Mouse (Mus musculus) midbrain, embryonic 16.5 days (tissue): Measurements from ENCODE around the gene Rnf207. TPM values are rescaled to one million over a fixed set of nuclear protein-coding genes. Genes with fewer than 3 reads are reported as not detected.
A peak's percentile ranks its signal among the peaks of the same experiment; 100 is the strongest.

ENCODE experiments used
- ATAC-seq: fragments of 200-750 bp; cut with Nextera tagmentation; 2 replicates; pipeline ENCODE4 v1.8.0; 2017; ENCODE audit warnings: moderate TSS enrichment
- H3K27ac ChIP-seq: fragments of 300-500 bp; sonication (generic); 2 replicates; pipeline ENCODE4 v1.5.1; 2014; ENCODE audit warnings: mild to moderate bottlenecking, low read length, mixed read lengths
- H3K27me3 ChIP-seq: fragments of 300-500 bp; sonication (generic); 2 replicates; pipeline ENCODE4 v1.6.1; 2014; ENCODE audit warnings: low read depth, low read length, mixed read lengths; ENCODE audit not compliant: control insufficient read depth, insufficient read depth
- H3K36me3 ChIP-seq: fragments of 300-500 bp; sonication (generic); 2 replicates; pipeline ENCODE4 v1.6.1; 2014; ENCODE audit warnings: mild to moderate bottlenecking, low read length, moderate library complexity, mixed read lengths; ENCODE audit not compliant: control insufficient read depth, insufficient read depth
- H3K4me1 ChIP-seq: fragments of 300-500 bp; sonication (generic); 2 replicates; pipeline ENCODE4 v1.6.1; 2014; ENCODE audit warnings: mild to moderate bottlenecking, low read length, mixed read lengths; ENCODE audit not compliant: control insufficient read depth, insufficient read depth
- H3K4me2 ChIP-seq: fragments of 300-500 bp; sonication (generic); 2 replicates; pipeline ENCODE4 v1.6.1; 2014; ENCODE audit warnings: mild to moderate bottlenecking, low read length, mixed read lengths
- H3K4me3 ChIP-seq: fragments of 300-500 bp; sonication (generic); 2 replicates; pipeline ENCODE4 v1.5.1; 2014; ENCODE audit warnings: low read depth, mild to moderate bottlenecking, low read length, moderate library complexity, mixed read lengths
- H3K9ac ChIP-seq: fragments of 300-500 bp; sonication (generic); 2 replicates; pipeline ENCODE4 v1.6.1; 2014; ENCODE audit warnings: low read depth, low read length, mixed read lengths
- H3K9me3 ChIP-seq: fragments of 300-500 bp; sonication (generic); replicated peaks from 2 replicates; pipeline ENCODE4 v1.6.1; 2014; ENCODE audit warnings: mild to moderate bottlenecking, low read length, mixed read lengths; ENCODE audit not compliant: control insufficient read depth, poor library complexity, severe bottlenecking
- WGBS: fragments of 180-500 bp; shearing (Covaris S2); extraction: QIAGEN DNeasy Blood & Tissue Kit; methylation state at CpG from one replicate; pipeline ENCODE4 v1.1.7; 2014; 5-methylcytosine and 5-hydroxymethylcytosine counted together
- polyA plus RNA-seq: library from polyadenylated mRNA; unstranded; fragments of >200 nt; fragmentation: Nextera tagmentation; extraction: Ambion mirVana; gene quantifications from 2 replicates; pipeline ENCODE4 v1.2.1, GENCODE M21; 2015

Gene Rnf207
- polyA plus RNA-seq, 1 experiment from 2014 or later = 9.5 TPM

GRCm38 (mm10) chr4:152283186-152283950 lies 35.4 kb downstream of the Rnf207 start:
- Histone ChIP-seq H3K9ac (peak overlapping the region; percentile 42), H3K4me3 (peak overlapping the region; percentile 35), H3K27me3 (peaks cover 73% of the 10 kb centered on the region), H3K27ac (no peak overlapping the region), H3K4me2 (peak overlapping the region; percentile 55), H3K36me3 (peaks cover 3% of the 10 kb centered on the region; the same call in 1 of the 2 replicates), H3K4me1 (peaks cover 13% of the 10 kb centered on the region), H3K9me3 (no peaks in the 10 kb centered on the region)
- WGBS = 5% methylated on average over 69 of the region's 70 CpGs
- peak; percentile 65 for ATAC-seq

GRCm38 (mm10) chr4:152282721-152283120 lies 36.1 kb downstream of the Rnf207 start:
- ATAC-seq = no peak

GRCm38 (mm10) chr4:152281601-152282000 lies 37.2 kb downstream of the Rnf207 start:
- H3K27me3 ChIP-seq = peaks cover 63% of the 10 kb centered on the region
- peaks cover 6% of the 10 kb centered on the region; the same call in 1 of the 2 replicates for H3K4me1 ChIP-seq
- no peaks in the 10 kb centered on the region for H3K9me3 ChIP-seq
- no peak for ATAC-seq
- peaks cover 3% of the 10 kb centered on the region; the same call in 1 of the 2 replicates for H3K36me3 ChIP-seq
- no peak overlapping the region for H3K9ac ChIP-seq
- no peak overlapping the region for H3K27ac ChIP-seq
- no peak overlapping the region for H3K4me3 ChIP-seq
- H3K4me2 ChIP-seq = no peak overlapping the region
- 67% methylated on average over 15 of the region's 15 CpGs for whole genome bisulfite sequencing

More at GRCm38 (mm10) chr4:152282721-152283120, 36.1 kb downstream of the Rnf207 start:
- H3K4me1 ChIP-seq = peaks cover 13% of the 10 kb centered on the region
- peak overlapping the region; percentile 35 for H3K4me3 ChIP-seq
- peaks cover 69% of the 10 kb centered on the region for H3K27me3 ChIP-seq
- H3K4me2 ChIP-seq = peak overlapping the region; percentile 55
- H3K27ac ChIP-seq = no peak overlapping the region
- no peaks in the 10 kb centered on the region for H3K9me3 ChIP-seq
- peak overlapping the region; percentile 42; the same call in 1 of the 2 replicates for H3K9ac ChIP-seq
- H3K36me3 ChIP-seq = peaks cover 3% of the 10 kb centered on the region; the same call in 1 of the 2 replicates
- WGBS = 17% methylated on average over 34 of the region's 34 CpGs

- Histone ChIP-seq H3K4me3 (no peak overlapping the region), H3K9me3 (no peaks in the 10 kb centered on the region), H3K36me3 (peaks cover 3% of the 10 kb centered on the region; the same call in 1 of the 2 replicates), H3K27me3 (peaks cover 51% of the 10 kb centered on the region), H3K4me2 (no peak overlapping the region), H3K27ac (no peak overlapping the region), H3K9ac (no peak overlapping the region), H3K4me1 (peaks cover 5% of the 10 kb centered on the region; the same call in 1 of the 2 replicates)
- WGBS = 85% methylated on average over 23 of the region's 23 CpGs
- no peak for ATAC-seq
Observed at GRCm38 (mm10) chr4:152278986-152279385, 39.8 kb downstream of the Rnf207 start.

GRCm38 (mm10) chr4:152277916-152278315 lies 40.9 kb downstream of the Rnf207 start:
- Histone ChIP-seq H3K9ac (no peak overlapping the region), H3K4me1 (peaks cover 11% of the 10 kb centered on the region; the same call in 1 of the 2 replicates), H3K9me3 (no peaks in the 10 kb centered on the region), H3K27me3 (peaks cover 45% of the 10 kb centered on the region), H3K36me3 (peaks cover 3% of the 10 kb centered on the region; the same call in 1 of the 2 replicates), H3K4me3 (no peak overlapping the region), H3K4me2 (no peak overlapping the region), H3K27ac (no peak overlapping the region)
- 79% methylated on average over 2 of the region's 2 CpGs for WGBS
- no peak for ATAC-seq

GRCm38 (mm10) chr4:152276389-152277347 lies 42.1 kb downstream of the Rnf207 start:
- Histone ChIP-seq H3K4me2 (no peak overlapping the region), H3K9me3 (no peaks in the 10 kb centered on the region), H3K4me3 (no peak overlapping the region), H3K9ac (no peak overlapping the region), H3K27ac (no peak overlapping the region), H3K27me3 (peaks cover 33% of the 10 kb centered on the region), H3K4me1 (peaks cover 11% of the 10 kb centered on the region; the same call in 1 of the 2 replicates), H3K36me3 (peaks cover 7% of the 10 kb centered on the region; the same call in 1 of the 2 replicates)
- 58% methylated on average over 10 of the region's 10 CpGs for WGBS
- ATAC-seq = no peak

- Histone ChIP-seq H3K9ac (peak overlapping the region; percentile 87), H3K27ac (peak overlapping the region; percentile 74), H3K4me3 (peak overlapping the region; percentile 71), H3K36me3 (peaks cover 5% of the 10 kb centered on the region; the same call in 1 of the 2 replicates), H3K9me3 (no peaks in the 10 kb centered on the region), H3K27me3 (peaks cover 16% of the 10 kb centered on the region), H3K4me2 (peak overlapping the region; percentile 88), H3K4me1 (peaks cover 11% of the 10 kb centered on the region; the same call in 1 of the 2 replicates)
- peak; percentile 49; the same call in 1 of the 2 replicates for ATAC-seq
- 2% methylated on average over 20 of the region's 20 CpGs for WGBS
Observed at GRCm38 (mm10) chr4:152274681-152275131, 44.1 kb downstream of the Rnf207 start.

GRCm38 (mm10) chr4:152273621-152274236 lies 45.1 kb downstream of the Rnf207 start, which contains the start of gene Gpr153:
Gene Gpr153 (plus strand): TSS chr4:152274232.
- peak within 1 kb of the TSS; percentile 88 for H3K4me2 ChIP-seq
- ATAC-seq = peak; percentile 77
- peak within 1 kb of the TSS; percentile 71 for H3K4me3 ChIP-seq
- no peaks in the 10 kb centered on the region for H3K9me3 ChIP-seq
- WGBS = under 1% methylated on average over 33 of the region's 48 CpGs
- peak within 1 kb of the TSS; percentile 87 for H3K9ac ChIP-seq
- peaks cover 11% of the 10 kb centered on the region; the same call in 1 of the 2 replicates for H3K4me1 ChIP-seq
- peaks cover 12% of the 10 kb centered on the region for H3K27me3 ChIP-seq
- peak within 1 kb of the TSS; percentile 74 for H3K27ac ChIP-seq
- H3K36me3 ChIP-seq = peaks cover 5% of the 10 kb centered on the region; the same call in 1 of the 2 replicates
